Mouse (Mus musculus) megakaryocyte-erythroid progenitor cell, adult 5-6 weeks (primary cell): ENCODE data around the gene Nemp1. TPM values are rescaled to one million over a fixed set of nuclear protein-coding genes. Genes with fewer than 3 reads are reported as not detected.

ENCODE experiments used
- ATAC-seq: replicated peaks from 2 replicates; pipeline ENCODE4 v1.8.0; 2016; ENCODE audit warnings: mild to moderate bottlenecking, inconsistent platforms; ENCODE audit not compliant: severe bottlenecking, poor library complexity, low FRiP score, low TSS enrichment
- total RNA-seq, 2 experiments: library from RNA; stranded (forward) in 1 of 2; stranded (reverse) in 1 of 2; fragments of 200-1000, 215-1000 nt in 1 of 2; fragments of >200 nt in 1 of 2; fragmentation: Nextera tagmentation in 1 of 2; gene quantifications; 2 replicates each; pipeline ENCODE4 v1.2.3; 2014 to 2017

The Nemp1 gene
- total RNA-seq, 2 experiments from 2014 or later, result 19.4 to 35.2 TPM

- ATAC-seq, result peak; percentile 27; the same call in 1 of the 2 replicates
Observed at GRCm38 (mm10) chr10:127739661-127740161, 73.0 kb downstream of the Nemp1 start.

GRCm38 (mm10) chr10:127744661-127745060, 78.0 kb downstream of the Nemp1 start:
- peak; percentile 50 for ATAC-seq

- ATAC-seq, result no peak
Observed at GRCm38 (mm10) chr10:127745886-127746285, 79.2 kb downstream of the Nemp1 start.

GRCm38 (mm10) chr10:127747254-127747653, 80.6 kb downstream of the Nemp1 start:
- ATAC-seq, result no peak

GRCm38 (mm10) chr10:127748847-127749612, 82.3 kb downstream of the Nemp1 start:
- no peak for ATAC-seq

- ATAC-seq, result no peak
Observed at GRCm38 (mm10) chr10:127750136-127750777, 83.6 kb downstream of the Nemp1 start.

Other genes with a start within 250 kb of the Nemp1 start
- not detected in 2 replicates for gene Stac3, start 165.2 kb upstream of the Nemp1 start, total RNA-seq (2014; fragmentation: Nextera tagmentation)
- gene Stac3, start 165.2 kb upstream of the Nemp1 start, total RNA-seq (2017), result not detected in 2 replicates
- gene Ndufa4l2, start 151.9 kb upstream of the Nemp1 start, total RNA-seq (2014; fragmentation: Nextera tagmentation), result not detected in 2 replicates
- not detected in 2 replicates for gene Ndufa4l2, start 151.9 kb upstream of the Nemp1 start, total RNA-seq (2017)
- 159 and 164 TPM in 2 replicates for gene Shmt2, start 144.5 kb upstream of the Nemp1 start, total RNA-seq (2014; fragmentation: Nextera tagmentation)
- 76.6 and 87.1 TPM in 2 replicates for gene Shmt2, start 144.5 kb upstream of the Nemp1 start, total RNA-seq (2017)
- not detected in 2 replicates for gene Nxph4, start 132.3 kb upstream of the Nemp1 start, total RNA-seq (2014; fragmentation: Nextera tagmentation)
- not detected in 2 replicates for gene Nxph4, start 132.3 kb upstream of the Nemp1 start, total RNA-seq (2017)
- gene Lrp1, start 45.8 kb upstream of the Nemp1 start, total RNA-seq (2014; fragmentation: Nextera tagmentation), result 0.26 TPM in 1 of 2 replicates, not detected in the other
- 0.04 TPM in 1 of 2 replicates, not detected in the other for gene Lrp1, start 45.8 kb upstream of the Nemp1 start, total RNA-seq (2017)
- 51.7 and 57.9 TPM in 2 replicates for gene Stat6, start 23.9 kb upstream of the Nemp1 start, total RNA-seq (2014; fragmentation: Nextera tagmentation)
- gene Stat6, start 23.9 kb upstream of the Nemp1 start, total RNA-seq (2017), result 32.2 and 35.3 TPM in 2 replicates
- gene Nab2, start 1.7 kb downstream of the Nemp1 start, total RNA-seq (2014; fragmentation: Nextera tagmentation), result 0.99 TPM in 1 of 2 replicates, not detected in the other
- 1.1 and 2.2 TPM in 2 replicates for gene Nab2, start 1.7 kb downstream of the Nemp1 start, total RNA-seq (2017)
- gene Myo1a, start 38.3 kb downstream of the Nemp1 start, total RNA-seq (2014; fragmentation: Nextera tagmentation), result 0.79 and 1.4 TPM in 2 replicates
- gene Myo1a, start 38.3 kb downstream of the Nemp1 start, total RNA-seq (2017), result not detected in 2 replicates
- gene Tac2, start 57.6 kb downstream of the Nemp1 start, total RNA-seq (2014; fragmentation: Nextera tagmentation), result 3.5 and 9.5 TPM in 2 replicates
- 0.91 and 2.3 TPM in 2 replicates for gene Tac2, start 57.6 kb downstream of the Nemp1 start, total RNA-seq (2017)
- gene Zbtb39, start 72.6 kb downstream of the Nemp1 start, total RNA-seq (2014; fragmentation: Nextera tagmentation), result 6.9 and 10.2 TPM in 2 replicates
- gene Zbtb39, start 72.6 kb downstream of the Nemp1 start, total RNA-seq (2017), result 3.0 and 3.4 TPM in 2 replicates
- gene Gpr182, start 84.8 kb downstream of the Nemp1 start, total RNA-seq (2014; fragmentation: Nextera tagmentation), result not detected in 2 replicates
- gene Gpr182, start 84.8 kb downstream of the Nemp1 start, total RNA-seq (2017), result not detected in 2 replicates
- 0.24 TPM in 1 of 2 replicates, not detected in the other for gene Rdh1, start 92.8 kb downstream of the Nemp1 start, total RNA-seq (2014; fragmentation: Nextera tagmentation)
- 0.05 TPM in 1 of 2 replicates, not detected in the other for gene Rdh1, start 92.8 kb downstream of the Nemp1 start, total RNA-seq (2017)
- not detected in 2 replicates for gene Rdh16f1, start 92.9 kb downstream of the Nemp1 start, total RNA-seq (2014; fragmentation: Nextera tagmentation)
- gene Rdh16f1, start 92.9 kb downstream of the Nemp1 start, total RNA-seq (2017), result not detected in 2 replicates
- 0.79 TPM in 1 of 2 replicates, not detected in the other for gene Rdh9, start 109.5 kb downstream of the Nemp1 start, total RNA-seq (2014; fragmentation: Nextera tagmentation)
- 0.76 TPM in 1 of 2 replicates, not detected in the other for gene Rdh9, start 109.5 kb downstream of the Nemp1 start, total RNA-seq (2017)
- not detected in 2 replicates for gene Rdh16, start 134.3 kb downstream of the Nemp1 start, total RNA-seq (2014; fragmentation: Nextera tagmentation)
- gene Rdh16, start 134.3 kb downstream of the Nemp1 start, total RNA-seq (2017), result not detected in 2 replicates
- gene Rdh19, start 183.0 kb downstream of the Nemp1 start, total RNA-seq (2014; fragmentation: Nextera tagmentation), result not detected in 2 replicates
- not detected in 2 replicates for gene Rdh19, start 183.0 kb downstream of the Nemp1 start, total RNA-seq (2017)
- not detected in 2 replicates for gene Rdh16f2, start 199.6 kb downstream of the Nemp1 start, total RNA-seq (2014; fragmentation: Nextera tagmentation)
- gene Rdh16f2, start 199.6 kb downstream of the Nemp1 start, total RNA-seq (2017), result not detected in 2 replicates
- gene Rdh7, start 221.9 kb downstream of the Nemp1 start, total RNA-seq (2014; fragmentation: Nextera tagmentation), result not detected in 2 replicates
- gene Rdh7, start 221.9 kb downstream of the Nemp1 start, total RNA-seq (2017), result not detected in 2 replicates
- gene Sdr9c7, start 231.6 kb downstream of the Nemp1 start, total RNA-seq (2014; fragmentation: Nextera tagmentation), result not detected in 2 replicates
- gene Sdr9c7, start 231.6 kb downstream of the Nemp1 start, total RNA-seq (2017), result not detected in 2 replicates